Comparison of ENCODE assay signal across 8 mouse cellular contexts in the genomic region with DNA sequence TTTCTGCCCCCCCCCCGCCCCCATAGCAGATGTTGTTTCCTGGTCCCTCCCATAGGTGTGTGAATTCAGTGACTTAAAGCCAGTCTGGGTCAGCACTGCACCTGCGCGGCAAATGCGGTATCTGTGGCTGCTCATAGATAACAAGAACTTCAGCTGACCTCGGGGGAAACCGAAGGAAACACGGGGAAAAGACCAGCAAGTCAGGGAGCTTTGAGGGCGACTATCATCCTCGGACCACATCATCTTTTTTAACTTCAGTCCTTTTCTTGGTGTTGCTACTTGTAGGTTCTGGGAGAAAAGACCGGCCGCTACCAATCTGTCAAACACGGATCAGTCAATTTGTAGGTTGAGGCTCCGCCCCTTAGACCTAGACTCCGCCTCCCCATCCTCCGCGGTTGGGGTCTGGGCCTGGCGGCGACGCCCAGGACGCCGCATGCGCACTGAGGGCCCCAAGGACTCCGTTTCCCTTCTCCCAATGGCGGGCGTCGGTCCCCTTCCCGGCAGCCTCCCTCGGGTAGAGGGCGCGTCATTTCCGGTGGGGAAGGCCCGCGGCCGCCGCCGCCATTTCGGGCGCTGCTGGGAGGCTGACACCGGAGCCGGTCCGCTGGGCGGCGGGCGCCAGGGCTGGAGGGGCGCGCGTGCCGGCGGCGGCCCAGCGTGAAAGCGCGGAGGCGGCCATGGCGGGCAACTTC. TPM values are rescaled to one million over a fixed set of nuclear protein-coding genes. Genes with fewer than 3 reads are reported as not detected.
DNase-seq lines count a peak whose midpoint lies in the region; ATAC-seq and TF ChIP-seq lines count a peak whose summit lies in the region.

A gene (plus strand): TSS at position 513 of the 692 bp plus-strand sequence.

- DNase-seq in CH12.LX (ENCODE audit: extremely low read depth) = peak; percentile 99
- DNase-seq in c-Kit-positive CD71-positive TER-119-negative erythroid progenitor cells, embryonic 14.5 days (ENCODE audit: low read depth) = peak; percentile 97
- DNase-seq in heart, postnatal 0 days (ENCODE audit: low spot score) = peak; percentile 98
- DNase-seq in kidney, postnatal 4 days = peak; percentile 98 to 99

- TF ChIP-seq POLR2A in CH12.LX (IDR thresholded peaks at IDR 0.05; ENCODE audit: low read depth, low read length) = peak; percentile 95
- TF ChIP-seq POLR2A in testis, adult 2 months (IDR thresholded peaks at IDR 0.05; ENCODE audit: control insufficient read depth, low read depth, low read length) = peak; percentile 85

- peaks cover 46% of the 10 kb centered on the region for H3K79me2 ChIP-seq in CH12.LX (replicated peaks; ENCODE audit: control insufficient read depth, extremely low read depth, insufficient read depth, poor library complexity, severe bottlenecking)

- peaks cover 6 to 31% of the 10 kb centered on the region in 2 experiments for H3K36me3 ChIP-seq in CH12.LX (replicated peaks in 1 of 2; ENCODE audit: control insufficient read depth in 1 of 2, insufficient read depth in 1 of 2, low read length in 1 of 2)
- peaks cover 13% of the 10 kb centered on the region for H3K36me3 ChIP-seq in forebrain, embryonic 12.5 days (replicated peaks)
- H3K36me3 ChIP-seq in heart, postnatal 0 days (replicated peaks; ENCODE audit: control insufficient read depth, insufficient read depth, low read length) = peaks cover 8% of the 10 kb centered on the region; the same call in 1 of the 2 replicates
- peaks cover 8% of the 10 kb centered on the region for H3K36me3 ChIP-seq in liver, embryonic 16.5 days (ENCODE audit: control insufficient read depth, insufficient read depth)
- H3K36me3 ChIP-seq in neural tube, embryonic 13.5 days = peaks cover 13% of the 10 kb centered on the region
- no peaks in the 10 kb centered on the region for H3K36me3 ChIP-seq in testis, adult 2 months (ENCODE audit: control insufficient read depth, insufficient read depth, low read length)

- H3K9ac ChIP-seq in CH12.LX (ENCODE audit: insufficient read depth, low read depth) = peak within 1 kb of the TSS; percentile 87
- H3K9ac ChIP-seq in forebrain, embryonic 12.5 days = peak within 1 kb of the TSS; percentile 92
- peak within 1 kb of the TSS; percentile 96 for H3K9ac ChIP-seq in heart, postnatal 0 days (replicated peaks; ENCODE audit: low read depth, low read length)
- H3K9ac ChIP-seq in liver, embryonic 16.5 days (ENCODE audit: low read depth, low read length) = peak within 1 kb of the TSS; percentile 98
- H3K9ac ChIP-seq in neural tube, embryonic 13.5 days = peak within 1 kb of the TSS; percentile 95

- H3K27ac ChIP-seq in CH12.LX (ENCODE audit: insufficient read depth, low read depth) = peak within 1 kb of the TSS; percentile 86
- peak within 1 kb of the TSS; percentile 89 for H3K27ac ChIP-seq in forebrain, embryonic 12.5 days
- peak within 1 kb of the TSS; percentile 97 for H3K27ac ChIP-seq in heart, postnatal 0 days (ENCODE audit: low read depth)
- H3K27ac ChIP-seq in liver, embryonic 16.5 days (ENCODE audit: low read length) = peak within 1 kb of the TSS; percentile 95
- peak within 1 kb of the TSS; percentile 95 for H3K27ac ChIP-seq in neural tube, embryonic 13.5 days (replicated peaks)
- peak within 1 kb of the TSS; percentile 80 for H3K27ac ChIP-seq in testis, adult 2 months (ENCODE audit: control insufficient read depth, insufficient read depth, low read depth, low read length)

- WGBS in forebrain, embryonic 12.5 days = under 1% methylated on average over 46 of the region's 55 CpGs
- WGBS in heart, postnatal 0 days = under 1% methylated on average over 49 of the region's 55 CpGs
- WGBS in liver, embryonic 16.5 days (ENCODE audit: insufficient replicate concordance) = under 1% methylated on average over 55 of the region's 55 CpGs
- under 1% methylated on average over 54 of the region's 55 CpGs for WGBS in neural tube, embryonic 13.5 days

- peaks cover 5 to 43% of the 10 kb centered on the region in 2 experiments for H3K4me1 ChIP-seq in CH12.LX (ENCODE audit: control insufficient read depth in 1 of 2, insufficient read depth in 2 of 2)
- H3K4me1 ChIP-seq in forebrain, embryonic 12.5 days = peaks cover 19% of the 10 kb centered on the region
- peaks cover 20% of the 10 kb centered on the region for H3K4me1 ChIP-seq in heart, postnatal 0 days (ENCODE audit: control insufficient read depth, insufficient read depth)
- peaks cover 25% of the 10 kb centered on the region for H3K4me1 ChIP-seq in liver, embryonic 16.5 days (ENCODE audit: control insufficient read depth, low read depth, low read length)
- H3K4me1 ChIP-seq in neural tube, embryonic 13.5 days (replicated peaks) = peaks cover 27% of the 10 kb centered on the region
- H3K4me1 ChIP-seq in testis, adult 2 months (ENCODE audit: control insufficient read depth, insufficient read depth, low read length) = peaks cover 9% of the 10 kb centered on the region

- peak within 1 kb of the TSS; percentile 100 for H3K4me2 ChIP-seq in CH12.LX (ENCODE audit: insufficient read depth, low read depth, poor library complexity, severe bottlenecking)
- H3K4me2 ChIP-seq in forebrain, embryonic 12.5 days = peak within 1 kb of the TSS; percentile 83
- H3K4me2 ChIP-seq in heart, postnatal 0 days (ENCODE audit: low read depth, low read length) = peak within 1 kb of the TSS; percentile 74
- peak within 1 kb of the TSS; percentile 85 for H3K4me2 ChIP-seq in liver, embryonic 16.5 days (ENCODE audit: low read depth, low read length)
- peak within 1 kb of the TSS; percentile 83 for H3K4me2 ChIP-seq in neural tube, embryonic 13.5 days

- H3K4me3 ChIP-seq in CH12.LX (replicated peaks in 1 of 3; ENCODE audit: low read depth in 2 of 3, low read length in 2 of 3, poor library complexity in 1 of 3) = peak within 1 kb of the TSS; percentile 80 to 96 (median 89)
- peak within 1 kb of the TSS; percentile 99 for H3K4me3 ChIP-seq in forebrain, embryonic 12.5 days (replicated peaks)
- H3K4me3 ChIP-seq in heart, postnatal 0 days (ENCODE audit: low read depth, low read length) = peak within 1 kb of the TSS; percentile 81
- peak within 1 kb of the TSS; percentile 97 for H3K4me3 ChIP-seq in liver, embryonic 16.5 days (ENCODE audit: low read depth, low read length)
- H3K4me3 ChIP-seq in neural tube, embryonic 13.5 days = peak within 1 kb of the TSS; percentile 95
- peak within 1 kb of the TSS; percentile 86 for H3K4me3 ChIP-seq in testis, adult 2 months (ENCODE audit: control insufficient read depth, low read depth, low read length)

- no peaks in the 10 kb centered on the region for H3K27me3 ChIP-seq in CH12.LX (replicated peaks)
- no peaks in the 10 kb centered on the region for H3K27me3 ChIP-seq in forebrain, embryonic 12.5 days
- H3K27me3 ChIP-seq in heart, postnatal 0 days (ENCODE audit: control insufficient read depth, insufficient read depth, low read length) = no peaks in the 10 kb centered on the region
- no peaks in the 10 kb centered on the region for H3K27me3 ChIP-seq in liver, embryonic 16.5 days (ENCODE audit: control insufficient read depth, insufficient read depth, low read depth, low read length)
- H3K27me3 ChIP-seq in neural tube, embryonic 13.5 days = no peaks in the 10 kb centered on the region
- H3K27me3 ChIP-seq in testis, adult 2 months (ENCODE audit: control insufficient read depth, insufficient read depth, low read length) = no peaks in the 10 kb centered on the region

- ATAC-seq in forebrain, embryonic 12.5 days (ENCODE audit: low FRiP score) = peak; percentile 99
- peak; percentile 98 for ATAC-seq in heart, postnatal 0 days (ENCODE audit: insufficient read depth, low read depth)
- ATAC-seq in liver, embryonic 16.5 days (ENCODE audit: low read depth) = peak; percentile 98
- ATAC-seq in neural tube, embryonic 13.5 days (ENCODE audit: low read depth) = peak; percentile 98

- TF ChIP-seq RAD21 in CH12.LX (IDR thresholded peaks at IDR 0.05; ENCODE audit: low read depth, low read length) = no peak

- TF ChIP-seq EP300 in CH12.LX (IDR thresholded peaks at IDR 0.05; ENCODE audit: low read length) = no peak
- TF ChIP-seq EP300 in heart, postnatal 0 days (IDR thresholded peaks at IDR 0.05; ENCODE audit: low read depth) = no peak

- in situ Hi-C loops in CH12.LX (cut with MboI; ENCODE audit: low pct_ligation_motif_present, low pct_unique_long_range_greater_than_20kb, low sequenced_read_pairs) = no loop called here

- no peak; a peak in 1 of 4 replicates for TF ChIP-seq CTCF in CH12.LX (conservative IDR thresholded peaks at IDR 0.05 in 1 of 2, IDR thresholded peaks at IDR 0.05 in 1 of 2; ENCODE audit: low read depth in 2 of 2, low read length in 2 of 2)
- TF ChIP-seq CTCF in heart, postnatal 0 days (IDR thresholded peaks at IDR 0.05; ENCODE audit: low read depth) = no peak
- TF ChIP-seq CTCF in testis, adult 2 months (IDR thresholded peaks at IDR 0.05; ENCODE audit: control insufficient read depth, insufficient read depth, insufficient replicate concordance, low read depth, low read length) = no peak

- dilution Hi-C loops in CH12.LX (cut with MboI; ENCODE audit: extremely low pct_ligation_motif_present, extremely low pct_unique_long_range_greater_than_20kb, low sequenced_read_pairs) = no loop called here

- H3K9me3 ChIP-seq in CH12.LX (replicated peaks; ENCODE audit: low read length) = no peaks in the 10 kb centered on the region
- H3K9me3 ChIP-seq in forebrain, embryonic 12.5 days = no peaks in the 10 kb centered on the region
- no peaks in the 10 kb centered on the region for H3K9me3 ChIP-seq in heart, postnatal 0 days (replicated peaks; ENCODE audit: control insufficient read depth, low read length)
- no peaks in the 10 kb centered on the region for H3K9me3 ChIP-seq in liver, embryonic 16.5 days (replicated peaks; ENCODE audit: control insufficient read depth, low read length)
- H3K9me3 ChIP-seq in neural tube, embryonic 13.5 days = no peaks in the 10 kb centered on the region

TF ChIP-seq in CH12.LX, 34 proteins besides CTCF, POLR2A, EP300 and RAD21 (continues in another document):
- TF ChIP-seq ELF1 (IDR thresholded peaks at IDR 0.05; ENCODE audit: low read depth, low read length) = peak; percentile 79
- peak; percentile 51; the same call in 1 of the 2 replicates for TF ChIP-seq GABPA (IDR thresholded peaks at IDR 0.05; ENCODE audit: insufficient replicate concordance, low read depth, low read length)
- peak; percentile 76; the same call in 1 of the 2 replicates for TF ChIP-seq POLR2AphosphoS2 (IDR thresholded peaks at IDR 0.05; ENCODE audit: low read depth, low read length)
- no peak for TF ChIP-seq ZNF384 (IDR thresholded peaks at IDR 0.05; ENCODE audit: low read depth, low read length)
- TF ChIP-seq PAX5 (IDR thresholded peaks at IDR 0.05; ENCODE audit: low read length) = no peak

RNA-seq across cellular contexts. Expression of the gene that starts here (rescaled TPM):
- total RNA-seq in CH12.LX (2012; rRNA removed) (37.8 and 42.2 TPM in 2 replicates), CH12.LX (2014; rRNA removed) (39.9 and 44.3 TPM in 2 replicates)
- 44.6 and 46.1 TPM in 2 replicates for polyA plus RNA-seq in CH12.LX (2012; ENCODE audit: insufficient read length, low read depth)
- polyA plus RNA-seq in forebrain, embryonic 12.5 days (2016; fragmentation: Nextera tagmentation; extraction: Ambion mirVana) = 139 and 146 TPM in 2 replicates
- 57.0 and 74.0 TPM in 2 replicates for total RNA-seq in heart, postnatal 0 days (2014; rRNA removed; ENCODE audit: low replicate concordance)
- 70.8 and 88.4 TPM in 2 replicates for polyA plus RNA-seq in heart, postnatal 0 days (2015; fragmentation: Nextera tagmentation; extraction: Ambion mirVana)
- 30.4 and 32.6 TPM in 2 replicates for polyA plus RNA-seq in liver, embryonic 16.5 days (2015; fragmentation: Nextera tagmentation; extraction: Ambion mirVana)
- polyA plus RNA-seq in neural tube, embryonic 13.5 days (2015; fragmentation: Nextera tagmentation; extraction: Ambion mirVana) = 120 and 133 TPM in 2 replicates
- 27.0 and 35.8 TPM in 2 replicates for polyA plus RNA-seq in testis, adult 2 months (2012; rRNA removed)

Comparison
In these comparisons a context has a peak if more than half of its experiments do, and no peak if none do; other contexts are left out.
1. Peak in every context shown above with its lines: DNase-seq, ATAC-seq, H3K4me3 ChIP-seq and H3K27ac ChIP-seq.